Mouse (Mus musculus) kidney, adult 2 months (tissue): Measurements from ENCODE around the gene Gm20850. TPM values are rescaled to one million over a fixed set of nuclear protein-coding genes. Genes with fewer than 3 reads are reported as not detected.
"Not testable (repeated sequence)": the region's sequence is repeated elsewhere in the genome, so short reads cannot be mapped to it uniquely, and the experiment has no call there.

Source experiments
- DNase-seq: peaks from one replicate; pipeline ENCODE4 v3.0.0; 2021
- H3K27ac ChIP-seq: fragments of 200-500 bp; 2 replicates; pipeline ENCODE4 v1.5.1; 2012; ENCODE audit warnings: low read depth, low read length, control low read depth, inconsistent platforms; ENCODE audit not compliant: insufficient read depth
- H3K27me3 ChIP-seq: fragments of 200-500 bp; replicated peaks from 2 replicates; pipeline ENCODE4 v1.6.1; 2012; ENCODE audit warnings: mild to moderate bottlenecking, moderate library complexity, low read length, inconsistent platforms; ENCODE audit not compliant: control insufficient read depth, insufficient read depth
- H3K36me3 ChIP-seq: fragments of 200-500 bp; 2 replicates; pipeline ENCODE4 v1.6.1; 2012; ENCODE audit warnings: mild to moderate bottlenecking, moderate library complexity, low read length, inconsistent platforms; ENCODE audit not compliant: control insufficient read depth, insufficient read depth
- H3K4me1 ChIP-seq: fragments of 200-500 bp; 2 replicates; pipeline ENCODE4 v1.6.1; 2011; ENCODE audit warnings: low read length; ENCODE audit not compliant: control insufficient read depth, insufficient read depth
- H3K4me3 ChIP-seq: fragments of 200-500 bp; 2 replicates; pipeline ENCODE4 v1.5.1; 2011; ENCODE audit warnings: mild to moderate bottlenecking, low read depth, low read length, control low read depth; ENCODE audit not compliant: insufficient read depth
- WGBS: fragments of 180-500 bp; shearing (Covaris S2); methylation state at CpG from one replicate; pipeline ENCODE4 v1.1.7; 2018; 5-methylcytosine and 5-hydroxymethylcytosine counted together
- polyA plus RNA-seq: library from polyadenylated mRNA; depleted of rRNA; stranded (reverse); fragments of >200 nt; gene quantifications from 2 replicates; pipeline ENCODE4 v1.2.3, GENCODE M21; 2012; rRNA removed

Gm20850 gene
- polyA plus RNA-seq: not detected in 2 replicates

- H3K27me3 ChIP-seq, DNase-seq, H3K27ac ChIP-seq, H3K4me1 ChIP-seq, H3K4me3 ChIP-seq, H3K36me3 ChIP-seq: not testable (repeated sequence)
- no CpG with 5 or more reads among the region's 6 CpGs for WGBS
Observed at GRCm38 (mm10) chrY:75715022-75715421, at the start of gene Gm20850. TSS of gene Gm20850 (plus strand) at chrY:75715322.
